Mouse (Mus musculus) heart, postnatal 25 days (tissue): ENCODE measurements at regions not wholly inside any gene's neighbourhood (a gene's known extent, or its start where the extent isn't known, plus 50 kb on each side); places are given as distances from the start of the nearest gene placed in this dataset.

Source experiments
- DNase-seq: peaks from one replicate; pipeline ENCODE4 v3.0.0; 2022; ENCODE audit warnings: low spot score
- intact Hi-C: fragments of 180-260 bp; cut with DNase I; formaldehyde crosslinking; loops from one replicate; pipeline ENCODE4 v1.15.1; 2025

DNA sequence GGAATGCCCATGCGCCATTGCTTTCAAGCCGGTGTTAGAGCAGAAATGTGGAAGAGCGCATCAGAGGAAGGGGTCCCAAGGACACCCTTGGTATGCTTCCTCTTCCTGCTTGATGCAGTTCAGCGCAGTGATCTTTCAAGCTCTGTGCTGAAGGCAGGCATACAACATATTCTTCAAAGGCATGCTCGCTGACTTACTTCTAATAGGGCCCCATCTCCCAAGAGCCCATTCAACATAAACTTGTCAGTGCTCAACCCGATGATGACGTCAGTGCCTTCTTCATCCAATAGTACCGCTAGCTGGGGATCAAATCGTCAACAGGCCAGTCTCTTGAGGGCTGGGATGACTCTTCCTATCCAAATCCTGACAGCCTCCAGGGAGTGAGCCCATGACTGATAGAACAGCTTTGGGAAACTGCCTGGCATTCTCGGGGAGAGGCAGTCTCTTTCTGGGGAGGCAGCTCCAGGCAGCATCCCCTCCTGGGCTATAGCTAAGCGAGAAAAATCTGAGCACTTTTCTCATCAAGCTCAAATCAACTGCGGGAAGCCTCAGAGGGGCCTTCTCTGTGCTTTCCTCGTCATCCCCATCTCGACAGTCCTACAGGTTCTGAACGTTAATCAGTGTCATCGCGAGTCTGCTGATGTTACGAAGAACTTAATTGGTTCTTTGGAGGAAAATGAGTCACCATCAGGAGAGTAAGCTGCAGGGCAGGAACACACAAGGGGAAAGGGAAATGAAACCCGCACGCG, 159.4 kb upstream of the Ppp2r3a start:
- DNase-seq = no peak
- intact Hi-C loops = loop anchor here (5.0 kb wide), 1 partner anchor 266 kb away; no protein-coding TSS in a partner anchor

DNA sequence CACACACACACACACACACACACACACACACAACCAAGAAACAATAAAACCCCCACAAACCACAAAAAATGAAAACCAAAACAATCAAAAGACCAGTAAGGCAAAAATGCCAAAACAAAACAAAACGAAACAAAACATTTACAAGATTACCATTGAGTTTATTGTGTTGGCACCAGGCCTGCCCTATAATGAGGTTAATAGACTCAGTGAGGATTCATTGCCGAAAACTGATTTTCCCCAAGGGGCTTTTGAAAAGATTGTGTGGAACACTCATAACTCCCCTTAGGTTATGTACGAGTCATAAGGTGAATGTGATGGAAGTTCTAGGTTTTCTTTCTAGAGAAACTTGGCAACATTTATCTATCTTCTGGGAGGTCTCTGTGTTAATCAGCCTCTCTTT, 158.8 kb upstream of the Ppp2r3a start:
- no peak for DNase-seq
- intact Hi-C loops = loop anchor here (5.0 kb wide), 1 partner anchor 267 kb away; no protein-coding TSS in a partner anchor

DNA sequence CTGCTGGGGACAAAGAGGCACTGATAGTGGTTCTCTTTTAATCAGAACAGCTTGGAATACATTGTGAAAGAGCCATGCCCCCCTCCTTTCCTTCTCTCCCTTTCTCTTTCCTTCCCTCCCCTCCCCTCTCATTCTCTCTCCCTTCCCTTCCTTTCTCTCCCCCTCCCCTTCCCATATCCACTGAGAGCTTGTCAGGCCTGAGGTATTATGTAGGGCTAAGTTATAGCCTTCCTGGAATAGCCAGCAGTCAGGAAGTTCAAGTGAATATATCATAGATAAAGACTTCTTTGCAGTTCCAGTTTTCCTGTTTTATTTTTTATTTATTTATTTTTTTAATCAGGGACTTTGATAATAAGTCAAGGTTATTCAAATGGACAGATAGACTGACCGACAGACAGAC, 156.5 kb upstream of the Ppp2r3a start:
- DNase-seq = no peak
- intact Hi-C loops = no loop called here

DNA sequence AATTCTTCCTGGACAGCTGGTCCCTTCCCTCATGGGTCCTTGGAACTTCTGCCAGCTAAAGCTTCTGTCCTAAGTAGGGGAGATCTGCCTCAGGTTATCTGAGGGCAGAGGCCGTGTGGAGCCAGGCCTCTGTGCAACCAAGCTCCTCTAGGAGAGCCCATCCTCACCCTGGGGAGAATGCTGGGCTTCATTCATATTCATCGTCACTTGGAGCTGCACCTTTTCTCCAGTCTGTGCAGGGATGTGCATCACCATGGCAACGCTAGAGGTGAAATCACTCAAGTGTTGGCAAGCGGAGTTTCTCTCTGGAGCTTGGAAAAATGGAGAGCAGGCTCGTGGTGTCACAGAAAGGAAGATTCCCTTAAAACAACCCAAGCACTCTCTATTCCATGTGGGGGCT, 155.5 kb upstream of the Ppp2r3a start:
- DNase-seq = no peak
- intact Hi-C loops = no loop called here

DNA sequence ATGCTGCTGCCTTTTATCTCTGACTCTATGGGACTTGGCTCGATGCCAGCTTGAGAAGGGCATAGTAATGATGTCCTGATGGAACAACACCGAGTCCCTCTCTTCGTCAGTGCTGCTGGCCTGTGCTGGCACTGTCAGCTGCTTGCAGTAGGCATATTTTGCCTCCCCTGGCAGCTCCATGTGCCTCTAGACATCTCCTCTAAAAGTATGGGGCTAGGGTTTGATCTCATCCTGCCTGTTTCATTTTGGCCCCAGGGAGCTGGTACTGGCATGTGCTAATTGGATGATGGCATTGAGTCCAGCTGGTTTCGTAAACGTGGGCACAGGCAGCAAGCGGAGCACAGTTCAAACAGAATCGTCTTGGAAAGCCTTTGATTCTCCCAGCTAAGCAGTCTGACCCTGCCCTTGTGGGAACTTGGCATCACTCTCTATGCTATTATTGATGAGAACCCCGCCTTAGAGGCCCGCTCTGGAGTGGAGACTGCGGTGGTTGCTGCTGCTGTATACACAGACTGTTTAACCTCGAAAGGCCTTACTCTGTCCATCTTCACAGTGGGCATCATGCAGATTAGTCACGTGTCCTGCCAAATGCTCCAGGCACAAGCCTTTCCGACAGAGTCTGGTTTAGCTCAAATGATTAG, 153.0 kb upstream of the Ppp2r3a start:
- intact Hi-C loops = no loop called here
- DNase-seq = no peak

DNA sequence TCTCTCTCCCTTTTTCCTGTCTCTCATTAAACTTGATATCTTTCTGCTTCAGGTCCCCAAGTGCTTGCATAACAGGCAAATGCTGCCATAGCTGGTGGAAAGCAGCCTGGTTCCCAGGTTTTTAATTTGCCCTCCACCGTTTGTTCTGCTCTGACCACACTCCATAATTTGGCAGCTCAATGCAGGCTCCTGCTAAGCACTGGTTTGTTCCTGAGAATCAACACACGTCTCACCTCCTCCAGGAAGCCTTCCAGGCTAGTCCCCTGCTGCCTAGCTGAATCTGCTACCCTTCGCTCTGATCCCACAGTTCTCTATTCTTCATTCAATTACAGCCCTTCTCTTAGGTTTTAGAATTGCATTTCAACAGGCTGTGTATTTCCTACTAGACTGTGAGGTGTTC, 152.4 kb upstream of the Ppp2r3a start:
- DNase-seq = no peak
- intact Hi-C loops = no loop called here

DNA sequence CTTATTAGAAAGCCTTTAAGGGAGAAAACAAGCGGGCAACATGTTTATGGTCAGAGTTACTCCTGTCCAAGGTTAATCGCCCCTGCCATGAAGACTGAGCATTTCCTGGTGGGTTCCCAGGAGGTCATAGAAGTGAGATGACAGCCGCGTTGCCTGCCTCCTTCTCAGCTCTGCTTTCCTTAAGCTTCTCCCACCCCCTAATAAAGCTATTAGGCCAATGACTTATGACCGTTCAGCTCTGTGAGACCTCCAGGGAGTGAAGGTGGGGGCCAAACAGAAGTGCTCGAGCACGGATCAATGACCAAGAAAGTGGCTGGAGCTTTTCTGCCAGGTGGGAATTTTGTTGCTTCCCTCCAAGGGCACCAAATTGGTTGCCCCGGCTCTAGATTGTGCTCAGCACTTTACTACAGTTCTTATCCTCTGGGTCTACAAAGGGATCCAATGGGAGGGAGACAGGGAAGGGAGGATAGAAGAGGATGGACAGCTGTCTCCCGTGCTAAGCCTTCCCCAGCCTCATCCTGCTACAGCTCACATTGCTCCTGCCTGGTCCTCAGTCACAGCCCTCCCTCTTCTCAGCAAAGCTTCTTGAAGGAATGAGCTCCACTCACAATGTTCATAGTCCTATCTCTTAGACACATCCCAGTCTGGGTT, 151.1 kb upstream of the Ppp2r3a start:
- no peak for DNase-seq
- intact Hi-C loops = no loop called here

DNA sequence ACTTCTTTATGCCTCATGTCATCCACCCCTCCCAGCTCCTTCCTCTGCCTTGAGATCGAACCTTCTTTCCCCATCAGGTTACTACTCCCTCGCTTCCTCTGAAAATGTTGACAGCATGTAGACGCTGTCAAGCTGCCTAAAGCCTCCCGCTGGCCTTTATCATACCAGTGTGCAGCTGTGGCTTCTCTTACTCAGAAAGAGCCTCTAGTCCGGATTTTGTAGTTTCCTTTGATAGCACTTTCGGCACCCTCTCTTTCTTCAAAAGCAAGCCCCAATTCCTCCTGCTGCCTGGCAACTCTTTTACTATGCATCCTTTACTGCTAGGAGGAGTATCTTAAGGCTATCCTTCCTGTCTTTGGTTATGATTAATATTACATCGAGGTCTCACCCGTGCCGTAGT, 149.8 kb upstream of the Ppp2r3a start:
- DNase-seq = no peak
- intact Hi-C loops = no loop called here

DNA sequence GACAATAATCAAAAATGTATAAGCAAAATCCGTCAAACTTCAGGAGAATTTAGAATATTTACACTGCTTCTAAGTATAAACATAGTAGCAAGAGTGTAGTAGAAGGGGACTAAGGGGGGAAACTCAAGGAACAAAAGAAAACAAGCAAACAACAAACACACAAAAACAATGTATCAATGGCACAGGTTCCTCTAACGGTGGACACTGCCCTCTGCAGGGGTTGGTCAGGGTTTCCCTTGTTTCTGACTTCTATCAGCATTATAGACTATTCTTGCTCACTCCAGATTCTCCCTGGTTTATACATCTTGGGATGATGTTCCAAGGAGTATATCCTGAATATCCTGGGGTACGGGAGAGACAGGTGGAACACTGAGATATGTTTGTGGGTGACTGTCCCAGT, 147.3 kb upstream of the Ppp2r3a start:
- intact Hi-C loops = loop anchor here (2.0 to 5.0 kb wide), 2 partner anchors 86 to 217 kb away; no protein-coding TSS in a partner anchor
- no peak for DNase-seq

DNA sequence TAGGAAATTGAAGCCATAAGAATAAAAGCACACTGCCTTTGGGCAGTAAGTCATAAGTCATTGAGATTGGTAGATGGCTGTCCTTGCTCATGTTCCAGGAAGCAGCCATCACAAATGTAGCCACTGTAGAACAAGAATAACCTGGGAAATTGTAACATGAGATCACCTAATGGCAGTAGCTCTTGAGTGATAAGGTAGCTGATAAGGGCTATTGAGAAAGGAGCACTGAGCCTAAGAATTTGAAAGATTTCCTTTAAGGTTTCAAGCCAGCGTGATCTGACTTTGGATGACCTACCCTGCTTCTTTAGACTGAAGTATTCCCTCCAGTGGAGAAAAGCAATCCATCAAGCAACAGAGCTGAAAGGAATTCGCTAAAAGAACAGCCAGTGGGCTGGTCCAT, 117.8 kb upstream of the Ppp2r3a start:
- DNase-seq = no peak
- intact Hi-C loops = no loop called here

DNA sequence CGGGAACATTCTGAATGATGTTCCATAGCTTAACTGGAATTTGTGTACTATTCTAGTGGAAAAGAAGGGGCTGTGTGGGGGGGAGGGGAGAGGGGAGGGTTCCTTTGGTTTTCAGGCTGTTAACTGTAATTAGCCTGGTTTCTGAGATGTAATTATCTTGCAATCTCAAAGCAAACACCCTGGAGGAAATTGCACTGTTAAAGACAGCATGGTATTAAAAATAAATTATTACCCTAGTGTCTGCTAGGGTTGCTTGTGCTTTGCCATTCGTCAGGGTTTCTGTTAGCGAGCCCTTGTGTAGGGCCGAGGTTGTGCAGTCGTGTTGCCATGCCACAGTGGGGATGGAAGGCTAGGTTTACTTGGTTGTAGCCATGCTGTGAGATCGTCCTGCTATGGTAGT, 105.0 kb upstream of the Ppp2r3a start:
- intact Hi-C loops = no loop called here

DNA sequence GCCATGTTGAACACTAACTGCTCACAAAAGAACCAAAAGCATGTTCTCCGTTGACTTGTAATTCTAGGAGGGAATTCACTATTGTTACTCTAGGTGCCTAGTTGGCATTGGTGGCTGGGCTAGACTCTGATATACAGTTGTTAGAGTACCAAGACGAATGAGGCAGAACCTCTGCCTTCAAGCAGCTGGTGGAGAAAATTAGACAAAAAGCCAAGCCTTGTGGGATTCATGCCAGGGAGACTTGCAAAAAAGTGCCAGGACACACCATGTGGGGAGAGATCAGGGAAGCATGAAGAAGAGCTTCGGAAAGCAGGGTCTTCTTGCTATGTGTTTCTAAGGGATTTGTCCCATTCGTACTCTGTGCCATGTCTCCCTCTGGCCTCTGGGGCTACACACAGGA, 97.2 kb upstream of the Ppp2r3a start:
- DNase-seq = no peak
- intact Hi-C loops = no loop called here

More for the DNA sequence above, 105.0 kb upstream of the Ppp2r3a start:
- DNase-seq = no peak

DNA sequence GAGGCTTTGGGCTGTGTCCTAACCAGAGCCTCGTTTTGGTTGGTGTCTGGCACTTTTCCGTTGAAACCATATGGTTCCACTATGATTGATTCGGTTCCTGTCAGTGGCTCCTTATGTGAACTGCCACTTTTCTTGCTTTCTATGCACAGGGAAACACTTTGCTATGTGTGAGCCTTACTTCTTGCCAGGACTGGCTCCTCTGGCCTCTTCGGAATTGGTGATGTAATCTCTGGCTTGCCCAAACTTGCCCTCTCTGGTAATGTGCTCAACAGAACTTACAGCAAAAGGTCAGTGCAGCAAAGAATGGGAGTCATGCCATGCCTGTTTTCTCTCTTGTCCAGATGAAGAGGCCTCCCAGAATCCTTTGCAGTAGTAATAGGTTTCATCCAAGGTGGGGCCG, 91.3 kb upstream of the Ppp2r3a start:
- intact Hi-C loops = no loop called here
- DNase-seq = no peak

DNA sequence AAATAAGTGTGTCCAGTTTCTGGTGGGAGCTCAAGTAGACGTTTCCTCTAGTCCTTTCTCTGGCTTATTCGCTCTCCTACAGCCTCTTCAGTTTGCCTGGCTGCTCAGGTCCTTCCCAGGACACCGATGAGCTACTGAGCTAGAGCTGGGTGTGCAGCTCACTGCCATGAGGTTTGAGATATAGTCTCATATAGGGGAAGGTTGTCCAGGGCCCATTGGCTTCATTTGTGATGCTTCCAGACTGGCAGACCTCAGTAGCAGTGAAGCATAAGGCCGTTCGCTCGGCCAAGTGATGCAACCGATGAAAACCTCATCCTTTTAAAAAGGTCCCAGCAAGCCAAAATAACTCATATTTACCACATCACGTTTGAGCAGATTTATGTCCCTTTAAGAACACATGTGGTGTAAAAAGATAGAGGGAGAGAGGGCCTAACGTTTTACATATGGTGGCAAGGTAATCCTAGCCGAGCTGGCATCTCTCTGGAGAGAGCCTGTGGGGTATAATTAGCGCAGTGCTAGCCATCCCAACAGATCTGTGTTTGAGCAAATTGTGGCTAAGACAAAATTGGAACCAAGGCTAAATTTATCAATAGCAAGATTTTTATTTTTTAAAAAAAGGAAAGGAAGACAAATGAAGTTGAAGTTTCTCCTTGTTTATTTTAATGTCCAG, 89.3 kb upstream of the Ppp2r3a start:
- intact Hi-C loops = no loop called here
- DNase-seq = no peak

DNA sequence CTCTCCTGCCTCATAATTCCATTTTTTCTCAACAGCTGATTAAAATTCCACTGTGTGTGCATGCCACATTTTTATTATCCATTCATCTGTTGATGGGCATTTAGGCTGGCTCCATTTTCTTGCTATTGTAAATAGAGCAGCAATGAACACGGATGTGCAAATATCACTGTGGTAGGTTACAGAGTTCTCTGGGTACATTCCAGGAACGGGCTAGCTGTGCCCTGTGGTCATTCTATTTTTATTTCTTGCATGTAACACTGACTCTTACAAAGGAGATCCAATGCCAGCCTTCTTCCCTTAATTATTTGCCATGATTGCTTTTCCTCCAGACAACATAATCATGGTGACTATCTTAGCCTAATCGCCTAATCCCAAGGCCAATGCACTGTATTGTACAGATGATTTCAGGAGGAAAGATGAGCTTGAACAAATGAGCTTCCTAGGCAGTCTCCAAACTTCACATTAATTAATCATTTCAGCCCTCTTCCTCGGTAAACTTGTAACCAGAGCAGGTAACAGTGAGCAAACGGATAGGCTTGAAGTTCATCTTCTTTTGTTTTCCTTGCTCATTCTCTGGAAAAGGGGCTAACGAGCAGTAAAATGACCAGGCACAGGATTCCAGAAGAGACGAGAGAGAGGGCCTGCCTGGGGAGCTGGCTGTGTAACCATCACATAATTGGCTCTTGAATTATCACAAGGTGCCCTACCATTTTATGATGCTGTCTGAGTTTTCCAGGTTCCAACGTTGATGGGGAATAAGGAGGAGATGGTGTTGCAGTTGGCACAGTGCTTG, 77.6 kb upstream of the Ppp2r3a start:
- intact Hi-C loops = no loop called here
- no peak for DNase-seq

DNA sequence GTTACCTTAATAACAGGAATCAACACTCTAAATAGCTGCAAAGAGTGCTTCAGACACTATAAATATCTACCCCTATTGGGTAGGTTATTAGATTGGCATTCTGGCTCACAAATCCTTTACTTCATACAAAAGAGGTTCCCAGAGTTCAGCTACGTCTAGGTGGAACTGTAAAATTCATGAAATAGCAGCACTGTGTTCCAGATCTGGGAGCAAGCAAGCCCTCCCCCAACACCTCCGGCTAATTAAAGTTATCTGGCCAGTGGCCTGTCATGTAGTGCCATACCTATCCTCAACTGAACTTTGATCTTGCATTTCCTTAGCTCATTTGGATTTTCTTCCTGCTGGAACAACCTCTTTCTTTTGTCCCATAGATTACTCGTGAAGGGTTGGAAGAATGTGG, 75.4 kb upstream of the Ppp2r3a start:
- no peak for DNase-seq
- intact Hi-C loops = no loop called here

DNA sequence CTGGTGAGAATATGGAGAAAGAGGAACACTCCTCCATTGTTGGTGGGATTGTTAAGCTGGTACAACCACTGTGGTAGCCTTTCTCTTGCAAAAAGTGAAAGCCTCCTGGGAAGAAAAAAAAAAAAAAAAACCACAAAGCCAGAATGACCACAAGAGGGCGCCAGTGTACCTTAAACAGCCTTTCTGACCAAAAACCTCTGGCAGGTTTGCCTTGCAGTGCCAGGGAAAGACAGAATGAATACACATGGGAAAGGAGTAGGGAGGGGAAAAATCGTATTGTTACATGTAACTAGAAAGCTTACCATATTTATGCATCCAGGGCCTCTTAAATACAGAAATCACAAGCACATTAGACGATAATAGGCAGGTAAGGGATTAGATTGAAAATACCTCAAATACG, 62.4 kb upstream of the Ppp2r3a start:
- DNase-seq = no peak
- intact Hi-C loops = loop anchor here (2.0 to 10.0 kb wide), 4 partner anchors 79 to 1041 kb away; partner anchors contain the start of gene Ephb1

DNA sequence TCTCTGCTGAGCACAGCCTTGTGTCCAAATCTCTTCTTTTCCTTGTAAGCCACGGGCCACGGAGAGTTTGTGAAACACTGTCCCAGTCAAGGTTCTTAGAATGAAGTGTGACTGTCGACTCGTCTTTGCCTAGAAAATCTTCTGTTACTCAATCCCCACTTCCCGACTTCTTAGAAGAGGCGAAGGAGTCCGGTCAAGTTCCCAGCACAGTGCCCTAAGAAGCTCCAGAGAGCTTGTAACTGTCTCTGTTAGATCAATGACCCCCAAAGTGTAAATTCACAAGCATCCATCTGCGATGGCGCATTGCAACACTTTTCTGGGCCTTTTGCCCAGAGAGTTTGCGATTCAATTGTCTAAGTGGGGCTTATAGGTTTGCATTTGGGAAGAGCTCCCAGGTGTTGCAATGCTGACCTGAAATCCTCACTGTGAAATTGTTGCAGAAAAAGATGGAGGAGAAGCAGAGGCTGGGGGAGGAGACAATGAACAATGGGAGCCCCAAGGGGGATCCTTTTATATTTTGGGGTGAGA, 54.9 kb upstream of the Ppp2r3a start:
- intact Hi-C loops = loop anchor here (10.0 kb wide), 1 partner anchor 1238 kb away; no protein-coding TSS in a partner anchor
- DNase-seq = no peak

DNA sequence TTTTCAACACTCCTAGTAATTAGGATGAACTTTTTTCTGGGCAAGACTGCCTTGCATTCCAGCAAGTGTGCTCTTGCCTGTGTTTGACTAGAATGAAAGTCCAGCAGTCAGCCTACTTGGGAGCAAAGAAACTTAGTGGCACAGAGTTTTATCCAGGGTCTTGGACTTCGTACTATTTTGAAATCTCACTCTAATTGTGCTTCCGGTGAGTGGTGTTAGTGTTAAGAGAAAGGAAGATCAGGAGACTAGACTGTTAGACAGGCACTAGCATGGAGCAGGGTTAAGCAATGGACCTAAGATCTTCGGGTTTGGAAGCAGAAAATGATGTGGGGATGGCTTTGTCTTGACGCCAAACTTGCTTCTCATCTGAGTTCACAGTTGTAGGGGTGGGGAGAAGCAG, 54.1 kb upstream of the Ppp2r3a start:
- no peak for DNase-seq
- intact Hi-C loops = loop anchor here (10.0 kb wide), 1 partner anchor 1239 kb away; no protein-coding TSS in a partner anchor
